Mouse (Mus musculus) kidney, adult 18-20 months (tissue): ENCODE measurements around the gene Nudt4.

ENCODE experiments used
- DNase-seq: peaks from one replicate; pipeline ENCODE4 v3.0.0; 2021

Gene Nudt4

GRCm38 (mm10) chr10:95563851-95564845, at the start of gene Nudt4:
Nudt4 (minus strand) TSS chr10:95564146.
- peak; percentile 90 for DNase-seq

DNA sequence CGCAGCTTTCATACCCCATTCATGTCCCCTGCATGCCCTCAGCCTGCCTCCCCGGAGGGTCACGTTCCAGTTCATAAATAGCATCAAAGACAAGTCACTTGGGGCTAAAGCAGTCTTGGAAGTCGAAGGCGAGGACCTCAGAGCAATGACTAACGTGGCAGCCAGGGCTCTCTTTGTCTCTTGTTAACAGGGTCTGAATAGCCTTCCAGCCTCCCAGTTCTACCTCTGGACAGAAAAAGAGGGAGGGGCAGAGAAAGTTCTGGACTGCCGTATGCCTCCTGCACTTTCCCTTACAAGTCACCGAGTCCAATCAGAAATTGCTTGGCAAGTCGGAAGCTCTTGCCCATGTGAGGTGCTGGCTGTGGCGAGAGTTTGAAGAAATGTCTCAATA, 47.4 kb upstream of the Nudt4 start:
- peak; percentile 42 for DNase-seq

- peak; percentile 13 for DNase-seq
Observed at GRCm38 (mm10) chr10:95610666-95611330, 46.9 kb upstream of the Nudt4 start.

DNA sequence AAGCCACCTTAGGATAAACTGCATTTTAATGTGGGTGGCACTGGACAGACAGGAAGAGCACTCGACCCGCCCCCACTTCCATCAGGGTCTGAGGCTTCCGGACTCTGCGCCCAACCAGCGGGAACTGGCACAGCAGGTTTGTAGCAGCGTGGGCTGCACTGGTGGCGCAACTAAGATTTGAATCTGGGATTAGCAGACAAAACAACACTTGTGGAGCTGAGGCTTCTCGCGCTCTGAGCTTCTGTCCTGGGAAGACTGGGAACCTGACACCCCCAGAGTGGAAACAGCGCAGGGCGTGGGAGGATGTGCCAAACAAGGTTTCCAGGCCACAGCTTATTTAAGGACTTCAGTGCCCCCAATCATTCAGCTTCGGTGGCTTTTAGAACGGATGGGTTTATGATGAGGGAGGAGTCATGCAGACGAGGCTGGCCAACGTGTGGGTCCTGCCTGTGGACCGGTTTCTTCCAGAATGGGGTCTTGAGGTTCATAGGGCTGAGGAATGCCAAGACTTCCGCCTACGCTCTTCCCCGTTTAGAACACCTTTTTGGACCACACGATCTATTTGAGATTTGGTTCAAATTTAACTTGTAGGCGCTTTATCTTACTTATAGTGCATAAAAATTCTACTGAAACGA, 41.1 kb upstream of the Nudt4 start:
- DNase-seq = no peak

DNA sequence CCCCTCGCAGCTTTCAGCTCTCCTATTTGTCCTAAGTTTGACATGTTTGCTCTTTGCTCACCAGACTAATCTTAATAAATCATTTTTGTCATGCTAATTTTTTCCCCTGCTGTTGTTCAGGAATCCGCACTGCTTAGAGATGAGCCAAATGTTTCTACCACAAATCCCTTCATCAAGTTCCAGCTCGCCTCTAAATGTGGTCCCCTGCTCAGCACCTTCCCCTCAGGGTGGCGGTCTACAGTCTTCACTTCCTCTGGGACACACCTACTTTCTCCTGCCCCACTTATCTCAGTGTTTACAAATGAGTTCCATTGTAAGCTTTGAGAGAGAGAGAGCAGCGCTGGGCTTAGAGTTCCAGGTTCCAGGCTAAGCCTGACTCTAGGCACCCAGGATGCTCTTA, 36.6 kb upstream of the Nudt4 start:
- DNase-seq = no peak

DNA sequence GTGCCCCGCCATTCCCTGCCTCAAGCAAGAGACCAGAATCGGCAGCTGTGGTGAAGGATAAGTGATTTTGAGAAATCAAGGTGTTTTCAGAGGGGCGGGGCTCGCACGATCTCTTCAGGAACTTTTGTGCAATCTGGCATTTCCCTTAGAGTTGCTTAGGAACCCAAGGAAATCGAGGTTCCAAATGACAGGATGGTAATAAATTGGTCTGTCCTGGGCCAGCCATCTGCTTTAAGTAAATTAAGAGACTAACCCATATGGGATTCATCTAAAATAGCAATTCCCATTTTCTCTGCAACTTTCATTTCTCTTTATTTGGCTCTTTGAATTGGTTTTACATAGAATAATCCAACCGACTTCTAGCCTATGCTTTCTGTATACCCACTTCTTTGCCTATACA, 35.8 kb upstream of the Nudt4 start:
- no peak for DNase-seq

DNA sequence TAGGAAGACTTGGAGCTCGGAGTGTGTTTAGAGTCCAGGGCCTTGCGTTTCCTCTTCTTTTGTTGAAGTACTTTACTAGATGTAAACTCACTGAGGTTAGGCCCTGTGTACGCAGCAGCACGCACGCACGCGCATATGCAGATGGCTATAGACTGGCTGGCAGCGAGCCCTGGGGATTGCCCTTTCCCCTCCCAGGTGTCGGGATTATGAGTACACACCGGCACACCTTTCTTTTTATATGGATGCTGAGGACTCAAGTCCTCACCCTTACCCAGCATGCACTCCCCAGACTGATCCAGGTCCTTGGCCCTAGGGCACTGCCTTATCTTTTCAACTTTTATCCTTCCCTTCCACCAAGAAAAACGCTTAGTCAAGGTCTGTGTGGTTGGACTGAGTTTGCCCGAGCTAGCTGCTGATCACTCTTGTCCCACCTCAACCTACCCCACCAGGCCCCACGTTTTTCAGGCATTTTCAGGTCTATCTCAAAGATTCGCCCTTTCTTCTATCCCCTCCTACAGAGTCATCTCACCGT, 34.2 kb upstream of the Nudt4 start:
- no peak for DNase-seq

- DNase-seq = no peak
Observed at GRCm38 (mm10) chr10:95595852-95596639, 32.1 kb upstream of the Nudt4 start.

DNA sequence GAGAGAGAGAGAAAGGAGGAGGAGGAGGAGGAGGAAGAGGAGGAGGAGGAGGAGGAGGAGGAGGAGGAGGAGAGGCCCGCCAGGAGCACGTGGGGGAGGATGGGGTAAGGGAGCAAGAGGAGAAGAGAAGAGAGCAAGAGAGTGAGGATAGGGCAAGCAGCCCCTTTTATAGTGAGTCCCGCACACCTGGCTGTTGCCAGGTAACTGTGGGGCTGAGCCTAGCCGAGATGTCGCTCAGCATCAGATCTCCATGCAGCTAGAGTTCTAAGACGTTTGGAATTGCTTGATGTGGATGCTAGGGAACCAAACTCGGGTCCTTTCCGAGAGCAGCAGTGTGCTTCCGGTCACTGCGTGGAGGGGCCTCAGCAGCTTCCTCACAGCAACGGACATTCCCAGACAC, 30.5 kb upstream of the Nudt4 start:
- DNase-seq = no peak

DNA sequence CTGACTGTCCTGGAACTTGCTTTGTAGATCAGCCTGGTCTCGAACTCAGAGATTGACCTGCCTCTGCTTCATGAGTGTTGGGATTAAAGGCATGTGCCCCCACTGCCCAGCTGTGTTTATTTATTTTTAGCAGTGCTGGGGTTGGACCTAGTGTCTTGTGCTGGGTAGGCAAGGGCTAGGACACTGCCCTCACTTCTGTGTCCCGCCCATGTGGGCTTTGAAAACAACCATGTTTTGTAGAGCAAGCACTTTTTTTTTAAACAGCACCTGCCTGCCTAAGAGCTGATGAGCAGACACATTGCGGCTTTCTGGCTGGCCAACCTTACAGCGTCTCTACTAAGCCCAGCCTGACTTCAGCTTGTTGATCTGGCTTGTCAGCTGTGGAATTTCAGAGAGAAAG, 27.3 kb upstream of the Nudt4 start:
- DNase-seq = no peak

GRCm38 (mm10) chr10:95590196-95590595, 26.2 kb upstream of the Nudt4 start:
- no peak for DNase-seq

- DNase-seq = no peak
Observed at GRCm38 (mm10) chr10:95589196-95589595, 25.2 kb upstream of the Nudt4 start.

DNA sequence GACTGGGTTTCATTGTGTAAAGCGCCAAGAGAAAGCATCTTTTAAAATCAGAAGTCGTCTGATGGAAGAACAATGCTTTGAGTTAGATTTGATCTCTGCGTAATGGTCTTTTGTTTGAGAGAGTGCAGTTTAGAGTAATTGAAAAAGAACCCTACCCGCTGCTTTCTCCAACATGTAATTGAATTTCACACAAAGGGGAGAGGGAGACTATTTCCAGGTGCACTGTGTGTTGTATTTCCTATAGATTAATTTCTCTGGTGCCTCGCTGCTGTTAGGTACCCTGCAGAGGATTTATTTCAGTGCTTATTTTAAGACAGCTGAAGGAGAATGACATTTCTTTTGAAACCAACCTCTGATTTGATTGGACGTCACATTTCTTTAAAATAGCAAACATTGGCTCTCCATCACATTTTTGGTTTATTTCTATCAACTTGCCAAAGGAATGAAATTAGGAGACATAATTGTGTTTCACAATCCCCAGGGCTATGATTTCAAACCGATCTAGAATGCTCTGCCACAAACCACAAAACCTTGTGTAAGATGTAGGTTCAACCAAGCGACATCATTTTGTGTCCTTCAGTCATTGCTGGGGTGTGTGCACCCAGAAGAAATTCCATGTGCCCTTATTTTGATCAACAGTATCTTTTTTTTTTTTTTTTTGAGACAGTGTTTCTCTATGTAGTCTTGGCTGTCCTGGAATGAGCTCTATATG, 23.7 kb upstream of the Nudt4 start:
- no peak for DNase-seq

DNA sequence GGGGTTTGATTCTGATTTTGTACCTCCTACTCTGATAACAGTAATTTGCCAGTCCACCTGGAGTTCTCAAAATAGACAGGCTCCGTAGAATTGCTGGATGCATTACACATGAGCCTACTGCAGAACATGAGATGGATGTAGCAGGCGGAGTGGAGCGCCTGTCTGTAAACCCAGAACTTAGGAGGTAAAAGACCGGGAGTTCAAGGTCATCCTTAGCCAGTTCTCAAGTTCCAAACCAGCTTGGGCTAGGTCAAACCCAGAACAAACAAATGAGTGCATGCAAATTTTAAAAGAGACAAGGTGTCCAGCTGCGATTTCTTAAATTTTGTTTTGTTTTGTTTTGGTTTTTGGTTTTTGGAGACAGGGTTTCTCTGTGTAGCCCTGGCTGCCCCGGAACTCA, 21.6 kb upstream of the Nudt4 start:
- no peak for DNase-seq

DNA sequence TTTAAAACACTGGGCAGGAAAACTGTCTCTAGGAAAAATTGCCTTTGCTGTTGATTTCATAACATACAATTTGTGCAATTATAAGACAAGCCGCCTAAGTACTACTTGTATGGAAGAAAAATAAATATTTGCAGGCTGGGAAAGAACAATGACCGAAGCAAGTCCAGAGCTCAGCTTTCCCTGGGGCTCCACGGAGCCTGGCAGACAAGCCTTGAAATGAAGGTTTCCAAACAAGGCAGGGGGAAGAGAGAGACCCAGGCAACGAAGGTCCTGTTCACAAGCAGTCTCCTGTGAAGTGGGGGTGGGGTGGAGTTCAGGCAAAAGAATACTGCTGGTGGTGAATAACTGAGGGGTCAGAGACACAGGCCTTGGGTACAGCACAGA, 13.6 kb upstream of the Nudt4 start:
- DNase-seq = no peak

- no peak for DNase-seq
Observed at GRCm38 (mm10) chr10:95576876-95577566, 13.1 kb upstream of the Nudt4 start.

- no peak for DNase-seq
Observed at GRCm38 (mm10) chr10:95575839-95576380, 12.0 kb upstream of the Nudt4 start.

GRCm38 (mm10) chr10:95574994-95575393, 11.0 kb upstream of the Nudt4 start:
- DNase-seq = no peak

DNA sequence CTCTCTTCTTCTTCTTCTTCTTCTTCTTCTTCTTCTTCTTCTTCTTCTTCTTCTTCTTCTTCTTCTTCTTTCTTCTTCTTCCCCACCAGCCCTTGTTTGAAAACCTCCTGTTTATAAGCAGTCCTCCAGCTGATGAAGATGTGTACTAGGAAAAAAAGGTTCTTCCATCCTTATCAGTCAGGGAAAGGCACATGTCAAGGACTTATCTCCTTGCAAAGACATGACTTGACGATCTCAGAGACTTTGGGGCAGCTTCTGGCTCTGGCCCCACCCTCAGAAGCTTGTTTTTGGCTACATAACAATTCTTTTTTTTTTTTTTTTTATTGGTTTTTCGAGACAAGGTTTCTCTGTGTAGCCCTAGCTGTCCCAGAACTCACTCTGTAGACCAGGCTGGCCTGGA, 5.5 kb upstream of the Nudt4 start:
- DNase-seq = no peak

DNA sequence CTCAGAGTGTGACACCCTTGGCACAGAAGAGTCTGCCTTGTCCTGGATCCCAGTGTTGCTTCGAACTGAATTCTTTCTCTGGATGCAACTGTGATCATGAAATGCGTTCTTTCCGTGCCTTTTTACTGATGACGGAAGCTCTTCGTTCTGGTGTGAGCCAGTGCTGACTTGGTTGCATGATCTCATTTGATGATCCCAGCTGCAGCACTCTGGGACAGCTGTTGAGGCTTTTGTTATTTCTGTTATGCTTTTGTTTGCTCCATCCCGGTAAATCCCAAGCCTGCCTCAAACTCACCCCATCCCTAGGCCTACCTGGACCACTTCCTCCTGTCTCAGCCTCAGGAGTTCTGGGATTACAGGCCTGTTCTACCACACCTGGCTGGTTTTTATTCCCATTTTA, 4.1 kb upstream of the Nudt4 start:
- DNase-seq = no peak

- DNase-seq = no peak
Observed at GRCm38 (mm10) chr10:95567550-95567949, 3.6 kb upstream of the Nudt4 start.
